Mouse (Mus musculus) liver, embryonic 14.5 days (tissue): Measurements from ENCODE around the gene Selenoh. TPM values are rescaled to one million over a fixed set of nuclear protein-coding genes. Genes with fewer than 3 reads are reported as not detected.

Experiments
- ATAC-seq: fragments of 200-750 bp; cut with Nextera tagmentation; 2 replicates; pipeline ENCODE4 v1.8.0; 2017; ENCODE audit warnings: moderate number of reproducible peaks, mild to moderate bottlenecking, moderate library complexity; ENCODE audit not compliant: insufficient read depth
- DNase-seq, 3 experiments: peaks; one replicate each; pipeline ENCODE4 v3.0.0-alpha.2; 2012 to 2013; ENCODE audit warnings: low read depth in 3 of 3, low spot score in 3 of 3
- H3K27ac ChIP-seq: fragments of 300-500 bp; sonication (generic); 2 replicates; pipeline ENCODE4 v1.5.1; 2014; ENCODE audit warnings: moderate library complexity, mild to moderate bottlenecking, control low read depth, inconsistent platforms
- H3K27me3 ChIP-seq: fragments of 300-500 bp; sonication (generic); 2 replicates; pipeline ENCODE4 v1.6.1; 2014; ENCODE audit warnings: mild to moderate bottlenecking, low read length, moderate library complexity; ENCODE audit not compliant: control insufficient read depth, insufficient read depth
- H3K36me3 ChIP-seq: fragments of 300-500 bp; sonication (generic); replicated peaks from 2 replicates; pipeline ENCODE4 v1.6.1; 2014; ENCODE audit warnings: low read depth; ENCODE audit not compliant: control insufficient read depth, insufficient read depth
- H3K4me1 ChIP-seq, 2 experiments: fragments of 200-500 bp in 1 of 2; fragments of 300-500 bp in 1 of 2; sonication (generic) in 1 of 2; replicated peaks; 2 replicates each; pipeline ENCODE4 v1.6.1; 2012 to 2014; ENCODE audit warnings: antibody characterized with exemption in 1 of 2, inconsistent platforms in 1 of 2, low read length in 1 of 2; ENCODE audit not compliant: control insufficient read depth in 2 of 2, insufficient read depth in 2 of 2
- H3K4me2 ChIP-seq: fragments of 300-500 bp; sonication (generic); 2 replicates; pipeline ENCODE4 v1.6.1; 2014; ENCODE audit warnings: low read depth, mild to moderate bottlenecking, control low read depth, moderate library complexity
- H3K4me3 ChIP-seq, 2 experiments: fragments of 200-500 bp in 1 of 2; fragments of 300-500 bp in 1 of 2; sonication (generic) in 1 of 2; 2 replicates each; pipeline ENCODE4 v1.5.1; 2012 to 2014; ENCODE audit warnings: low read depth in 2 of 2, low read length in 2 of 2, mild to moderate bottlenecking in 2 of 2, control low read depth in 1 of 2, inconsistent platforms in 1 of 2, moderate library complexity in 1 of 2; ENCODE audit not compliant: insufficient read depth in 1 of 2
- H3K9ac ChIP-seq: fragments of 300-500 bp; sonication (generic); replicated peaks from 2 replicates; pipeline ENCODE4 v1.6.1; 2014; ENCODE audit warnings: mild to moderate bottlenecking, control low read depth, moderate library complexity
- H3K9me3 ChIP-seq: fragments of 300-500 bp; sonication (generic); 2 replicates; pipeline ENCODE4 v1.6.1; 2016; ENCODE audit warnings: low read length, mixed read lengths; ENCODE audit not compliant: control insufficient read depth
- CTCF ChIP-seq: IDR thresholded peaks from 2 replicates; pipeline ENCODE4 v1.5.1; 2016; ENCODE audit warnings: antibody characterized with exemption, low read depth, control low read depth
- EP300 ChIP-seq: IDR thresholded peaks from 2 replicates; pipeline ENCODE4 v1.6.1; 2016; ENCODE audit warnings: antibody characterized with exemption, low read depth
- WGBS: fragments of 180-500 bp; shearing (Covaris S2); extraction: QIAGEN DNeasy Blood & Tissue Kit; methylation state at CpG from one replicate; pipeline ENCODE4 v1.1.7; 2014; ENCODE audit not compliant: insufficient replicate concordance; 5-methylcytosine and 5-hydroxymethylcytosine counted together
- polyA plus RNA-seq, 2 experiments: library from polyadenylated mRNA; depleted of rRNA in 1 of 2; stranded (reverse) in 1 of 2; unstranded in 1 of 2; fragments of >200 nt; fragmentation: Nextera tagmentation in 1 of 2; extraction: Ambion mirVana in 1 of 2; gene quantifications; 2 replicates each; pipeline versions ENCODE4 v1.2.1 to v1.2.3; 2012 to 2014

Selenoh gene
- polyA plus RNA-seq, 2 experiments, result 97.8 to 115 TPM

GRCm38 (mm10) chr2:84622668-84623067 lies 47.9 kb downstream of the Selenoh start:
- 57% methylated on average over 2 of the region's 2 CpGs for WGBS
- H3K4me3 ChIP-seq, result no peak overlapping the region
- DNase-seq (no peak), ATAC-seq (no peak)
- H3K4me1 ChIP-seq, result peaks cover 3 to 22% of the 10 kb centered on the region in 2 experiments
- no peak overlapping the region for H3K4me2 ChIP-seq
- no peak overlapping the region for H3K27ac ChIP-seq
- no peaks in the 10 kb centered on the region for H3K27me3 ChIP-seq
- H3K36me3 ChIP-seq, result peaks cover 12% of the 10 kb centered on the region
- TF ChIP-seq EP300 (no peak), CTCF (no peak)
- H3K9me3 ChIP-seq, result no peaks in the 10 kb centered on the region
- H3K9ac ChIP-seq, result no peak overlapping the region

- 83% methylated on average over 21 of the region's 21 CpGs for WGBS
- no peaks in the 10 kb centered on the region for H3K27me3 ChIP-seq
- no peak overlapping the region for H3K27ac ChIP-seq
- peaks cover 30% of the 10 kb centered on the region for H3K36me3 ChIP-seq
- DNase-seq (no peak), ATAC-seq (no peak)
- H3K4me1 ChIP-seq, result peaks cover 0 to 15% of the 10 kb centered on the region in 2 experiments; a peak in 3 of 4 replicates
- no peak overlapping the region for H3K4me3 ChIP-seq
- no peak overlapping the region for H3K4me2 ChIP-seq
- H3K9ac ChIP-seq, result no peak overlapping the region
- TF ChIP-seq CTCF (no peak), EP300 (no peak)
- no peaks in the 10 kb centered on the region for H3K9me3 ChIP-seq
These were observed 50.8 kb downstream of the Selenoh start for GRCm38 (mm10) chr2:84619646-84620340.

Other genes with a start within 250 kb of the Selenoh start
- 2.0 and 2.8 TPM in 2 replicates for gene Calcrl, start 245.4 kb downstream of the Selenoh start, polyA plus RNA-seq (2012; rRNA removed)
- gene Calcrl, start 245.4 kb downstream of the Selenoh start, polyA plus RNA-seq (2014; fragmentation: Nextera tagmentation; extraction: Ambion mirVana), result 10.1 and 11.3 TPM in 2 replicates
- 6.3 and 10.4 TPM in 2 replicates for gene Tfpi, start 194.0 kb downstream of the Selenoh start, polyA plus RNA-seq (2012; rRNA removed)
- gene Tfpi, start 194.0 kb downstream of the Selenoh start, polyA plus RNA-seq (2014; fragmentation: Nextera tagmentation; extraction: Ambion mirVana), result 15.1 and 15.9 TPM in 2 replicates
- gene Ctnnd1, start 20.0 kb downstream of the Selenoh start, polyA plus RNA-seq (2012; rRNA removed), result 14.6 and 16.0 TPM in 2 replicates
- gene Ctnnd1, start 20.0 kb downstream of the Selenoh start, polyA plus RNA-seq (2014; fragmentation: Nextera tagmentation; extraction: Ambion mirVana), result 8.5 and 9.8 TPM in 2 replicates
- not detected in 2 replicates for gene Btbd18, start 11.7 kb downstream of the Selenoh start, polyA plus RNA-seq (2012; rRNA removed)
- gene Btbd18, start 11.7 kb downstream of the Selenoh start, polyA plus RNA-seq (2014; fragmentation: Nextera tagmentation; extraction: Ambion mirVana), result 0.05 TPM in 1 of 2 replicates, not detected in the other
- gene Gm28635, start 7.3 kb upstream of the Selenoh start, polyA plus RNA-seq (2012; rRNA removed), result 0.01 TPM in 1 of 2 replicates, not detected in the other
- gene Gm28635, start 7.3 kb upstream of the Selenoh start, polyA plus RNA-seq (2014; fragmentation: Nextera tagmentation; extraction: Ambion mirVana), result not detected in 2 replicates
- 9.6 and 12.3 TPM in 2 replicates for gene Med19, start 7.6 kb upstream of the Selenoh start, polyA plus RNA-seq (2012; rRNA removed)
- 22.4 and 23.4 TPM in 2 replicates for gene Med19, start 7.6 kb upstream of the Selenoh start, polyA plus RNA-seq (2014; fragmentation: Nextera tagmentation; extraction: Ambion mirVana)
- gene Tmx2, start 8.4 kb upstream of the Selenoh start, polyA plus RNA-seq (2012; rRNA removed), result 18.7 and 24.7 TPM in 2 replicates
- gene Tmx2, start 8.4 kb upstream of the Selenoh start, polyA plus RNA-seq (2014; fragmentation: Nextera tagmentation; extraction: Ambion mirVana), result 66.3 and 70.9 TPM in 2 replicates
- 17.2 and 17.4 TPM in 2 replicates for gene Zdhhc5, start 44.4 kb upstream of the Selenoh start, polyA plus RNA-seq (2012; rRNA removed)
- gene Zdhhc5, start 44.4 kb upstream of the Selenoh start, polyA plus RNA-seq (2014; fragmentation: Nextera tagmentation; extraction: Ambion mirVana), result 18.8 and 20.1 TPM in 2 replicates
- 22.1 and 27.5 TPM in 2 replicates for gene Clp1, start 56.6 kb upstream of the Selenoh start, polyA plus RNA-seq (2012; rRNA removed)
- 50.9 and 54.6 TPM in 2 replicates for gene Clp1, start 56.6 kb upstream of the Selenoh start, polyA plus RNA-seq (2014; fragmentation: Nextera tagmentation; extraction: Ambion mirVana)
- gene Ypel4, start 63.3 kb upstream of the Selenoh start, polyA plus RNA-seq (2012; rRNA removed), result 122 and 145 TPM in 2 replicates
- gene Ypel4, start 63.3 kb upstream of the Selenoh start, polyA plus RNA-seq (2014; fragmentation: Nextera tagmentation; extraction: Ambion mirVana), result 53.4 and 58.1 TPM in 2 replicates
- 1.1 and 1.8 TPM in 2 replicates for gene Gm19426, start 72.9 kb upstream of the Selenoh start, polyA plus RNA-seq (2012; rRNA removed)
- 0.98 and 1.1 TPM in 2 replicates for gene Gm19426, start 72.9 kb upstream of the Selenoh start, polyA plus RNA-seq (2014; fragmentation: Nextera tagmentation; extraction: Ambion mirVana)
- gene Serping1, start 104.7 kb upstream of the Selenoh start, polyA plus RNA-seq (2012; rRNA removed), result 32.4 and 35.4 TPM in 2 replicates
- gene Serping1, start 104.7 kb upstream of the Selenoh start, polyA plus RNA-seq (2014; fragmentation: Nextera tagmentation; extraction: Ambion mirVana), result 45.4 and 61.5 TPM in 2 replicates
- 243 and 304 TPM in 2 replicates for gene Ube2l6, start 128.1 kb upstream of the Selenoh start, polyA plus RNA-seq (2012; rRNA removed)
- gene Ube2l6, start 128.1 kb upstream of the Selenoh start, polyA plus RNA-seq (2014; fragmentation: Nextera tagmentation; extraction: Ambion mirVana), result 469 and 479 TPM in 2 replicates
- 0.09 and 0.38 TPM in 2 replicates for gene Smtnl1, start 151.9 kb upstream of the Selenoh start, polyA plus RNA-seq (2012; rRNA removed)
- 0.23 and 0.25 TPM in 2 replicates for gene Smtnl1, start 151.9 kb upstream of the Selenoh start, polyA plus RNA-seq (2014; fragmentation: Nextera tagmentation; extraction: Ambion mirVana)
- 39.8 and 46.6 TPM in 2 replicates for gene Timm10, start 156.2 kb upstream of the Selenoh start, polyA plus RNA-seq (2012; rRNA removed)
- 40.6 and 41.5 TPM in 2 replicates for gene Timm10, start 156.2 kb upstream of the Selenoh start, polyA plus RNA-seq (2014; fragmentation: Nextera tagmentation; extraction: Ambion mirVana)
- gene Slc43a1, start 168.1 kb upstream of the Selenoh start, polyA plus RNA-seq (2012; rRNA removed), result 144 and 151 TPM in 2 replicates
- 174 and 198 TPM in 2 replicates for gene Slc43a1, start 168.1 kb upstream of the Selenoh start, polyA plus RNA-seq (2014; fragmentation: Nextera tagmentation; extraction: Ambion mirVana)
- 0.03 and 0.06 TPM in 2 replicates for gene Rtn4rl2, start 215.9 kb upstream of the Selenoh start, polyA plus RNA-seq (2012; rRNA removed)
- gene Rtn4rl2, start 215.9 kb upstream of the Selenoh start, polyA plus RNA-seq (2014; fragmentation: Nextera tagmentation; extraction: Ambion mirVana), result 0.14 TPM in 1 of 2 replicates, not detected in the other